Mouse (Mus musculus) heart, adult 2 months (tissue): Measurements from ENCODE around the gene Azgp1.

Experiments used
- CTCF ChIP-seq: fragments of 200-600 bp; IDR thresholded peaks from 2 replicates; pipeline ENCODE4 v1.8.1; 2022; ENCODE audit warnings: antibody characterized with exemption, mild to moderate bottlenecking, moderate library complexity
- POLR2A ChIP-seq: fragments of 200-500 bp; IDR thresholded peaks from 2 replicates; pipeline ENCODE4 v1.6.1; 2011; ENCODE audit warnings: mild to moderate bottlenecking, low read depth, low read length, control low read depth; ENCODE audit not compliant: insufficient read depth

DNA sequence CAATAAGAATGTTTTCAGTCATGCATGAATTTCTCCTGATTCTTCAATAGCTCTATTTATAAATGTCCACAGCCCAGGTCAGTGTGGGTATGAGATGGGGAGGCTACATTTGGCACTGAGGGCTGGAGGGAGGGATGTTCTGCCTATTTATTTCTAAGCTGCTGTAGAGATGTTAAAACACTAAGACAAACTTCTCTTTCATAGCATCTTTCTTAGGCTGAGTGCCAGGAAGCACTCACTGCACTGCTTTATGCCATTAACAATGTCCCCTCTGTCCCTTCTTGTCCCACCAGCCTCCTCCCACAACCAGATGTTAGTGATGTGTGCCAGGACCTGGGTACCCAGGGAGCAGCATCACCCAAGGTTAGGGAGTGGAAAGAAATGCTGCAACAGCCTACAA, 14.8 kb upstream of the Azgp1 start:
- TF ChIP-seq CTCF (no peak), POLR2A (no peak)
